Mouse (Mus musculus): ENCODE results near the gene Gm20390.

Gm20390 gene

GRCm38 (mm10) chr11:93961482-93961881 is 6.6 kb downstream of the Gm20390 start:
- 84% methylated on average over 6 of the region's 6 CpGs for WGBS

- 89% methylated on average over 4 of the region's 4 CpGs for WGBS
These were observed 10.3 kb downstream of the Gm20390 start for GRCm38 (mm10) chr11:93957746-93958145.

- WGBS = 93% methylated on average over 2 of the region's 2 CpGs
These were observed 11.0 kb downstream of the Gm20390 start for GRCm38 (mm10) chr11:93957031-93957555.

GRCm38 (mm10) chr11:93956159-93956558 is 11.9 kb downstream of the Gm20390 start, which contains the start of gene Nme2:
TSS of gene Nme2 (minus strand) at chr11:93956259.
- 2% methylated on average over 6 of the region's 6 CpGs for WGBS

GRCm38 (mm10) chr11:93955256-93956150 is 12.6 kb downstream of the Gm20390 start:
- under 1% methylated on average over 67 of the region's 67 CpGs for WGBS

- 43% methylated on average over 13 of the region's 13 CpGs for WGBS
These were observed 13.3 kb downstream of the Gm20390 start for GRCm38 (mm10) chr11:93954738-93955255.

GRCm38 (mm10) chr11:93952376-93952775 is 15.7 kb downstream of the Gm20390 start:
- 77% methylated on average over 5 of the region's 5 CpGs for WGBS

- WGBS = 63% methylated on average over 1 of the region's 1 CpGs
These were observed 18.0 kb downstream of the Gm20390 start for GRCm38 (mm10) chr11:93950045-93950444.

GRCm38 (mm10) chr11:93948887-93949567 is 19.1 kb downstream of the Gm20390 start:
- 81% methylated on average over 9 of the region's 9 CpGs for WGBS

- WGBS = 84% methylated on average over 3 of the region's 3 CpGs
These were observed 23.1 kb downstream of the Gm20390 start for GRCm38 (mm10) chr11:93944986-93945385.

GRCm38 (mm10) chr11:93940906-93941305 is 27.2 kb downstream of the Gm20390 start:
- WGBS = 85% methylated on average over 2 of the region's 2 CpGs

- WGBS = 95% methylated on average over 2 of the region's 2 CpGs
These were observed 53.1 kb downstream of the Gm20390 start for GRCm38 (mm10) chr11:93915019-93915418.

- WGBS = 89% methylated on average over 3 of the region's 3 CpGs
These were observed 56.5 kb downstream of the Gm20390 start for GRCm38 (mm10) chr11:93911603-93912002.

- 80% methylated on average over 9 of the region's 9 CpGs for WGBS
These were observed 59.3 kb downstream of the Gm20390 start for GRCm38 (mm10) chr11:93908829-93909228.

- WGBS = 78% methylated on average over 3 of the region's 3 CpGs
These were observed 60.3 kb downstream of the Gm20390 start for GRCm38 (mm10) chr11:93907839-93908238.

GRCm38 (mm10) chr11:93906834-93907233 is 61.3 kb downstream of the Gm20390 start:
- 84% methylated on average over 4 of the region's 4 CpGs for WGBS

Measured in cerebral cortex, adult 2 months (tissue).